Mouse (Mus musculus): Measurements from ENCODE around the gene Trnp1. TPM values are rescaled to one million over a fixed set of nuclear protein-coding genes. Genes with fewer than 3 reads are reported as not detected.

The Trnp1 gene
- polyA plus RNA-seq, 1 experiment: 0.22 TPM

DNA sequence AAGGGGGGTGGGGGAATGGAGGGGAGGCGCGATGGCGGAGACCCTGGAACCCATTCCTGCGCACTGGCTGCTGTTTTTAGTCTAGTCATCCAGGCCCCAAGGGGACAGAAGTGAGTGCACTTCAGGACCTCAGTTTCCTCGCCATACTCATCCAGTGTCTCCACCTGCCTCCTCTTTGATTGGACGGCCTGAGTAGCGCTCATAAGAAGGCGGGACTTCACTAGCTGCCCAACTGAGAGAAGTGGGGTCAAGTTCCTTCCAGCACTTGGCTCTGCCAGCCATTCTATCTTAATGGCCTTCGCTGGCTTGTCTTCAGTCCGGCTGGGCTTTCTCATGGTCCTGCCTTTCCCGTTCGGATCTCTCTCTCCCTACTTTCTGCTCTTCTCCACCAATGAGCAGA is 29.2 kb downstream of the Trnp1 start:
- H3K9me3 ChIP-seq: peaks cover 4% of the 10 kb centered on the region; the same call in 1 of the 2 replicates
- no peak overlapping the region for H3K4me3 ChIP-seq (replicated peaks)
- peaks cover 23% of the 10 kb centered on the region for H3K4me1 ChIP-seq
- TF ChIP-seq GATA1 (IDR thresholded peaks at IDR 0.05; ENCODE audit: borderline replicate concordance, low read length) (no peak), FLI1 (IDR thresholded peaks at IDR 0.05; ENCODE audit: low read length) (no peak)
- peaks cover 39% of the 10 kb centered on the region for H3K27me3 ChIP-seq (replicated peaks)
- H3K36me3 ChIP-seq (replicated peaks; ENCODE audit: low read length): no peaks in the 10 kb centered on the region

DNA sequence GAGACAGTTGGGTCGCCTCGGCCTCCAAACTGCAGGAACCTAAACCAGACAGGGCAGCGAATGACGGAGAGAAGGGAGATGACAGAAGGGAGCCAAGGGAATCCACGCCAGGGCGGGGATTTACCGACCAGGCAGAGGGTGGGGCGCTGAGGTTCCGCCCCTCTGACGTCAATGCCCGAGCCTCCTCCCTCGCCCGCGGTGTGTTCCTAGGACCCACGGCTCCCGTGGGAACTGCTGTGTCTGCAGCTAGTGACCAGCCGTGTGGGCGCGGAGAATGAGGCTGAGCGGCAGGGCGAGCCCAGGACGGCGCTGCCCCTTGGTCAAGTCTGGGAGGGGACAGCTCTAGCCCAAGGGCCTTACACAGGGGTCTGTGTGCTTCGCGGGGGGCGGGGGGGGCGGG is 30.3 kb downstream of the Trnp1 start:
- H3K4me1 ChIP-seq: peaks cover 33% of the 10 kb centered on the region
- TF ChIP-seq FLI1 (IDR thresholded peaks at IDR 0.05; ENCODE audit: low read length) (no peak), GATA1 (IDR thresholded peaks at IDR 0.05; ENCODE audit: borderline replicate concordance, low read length) (no peak)

DNA sequence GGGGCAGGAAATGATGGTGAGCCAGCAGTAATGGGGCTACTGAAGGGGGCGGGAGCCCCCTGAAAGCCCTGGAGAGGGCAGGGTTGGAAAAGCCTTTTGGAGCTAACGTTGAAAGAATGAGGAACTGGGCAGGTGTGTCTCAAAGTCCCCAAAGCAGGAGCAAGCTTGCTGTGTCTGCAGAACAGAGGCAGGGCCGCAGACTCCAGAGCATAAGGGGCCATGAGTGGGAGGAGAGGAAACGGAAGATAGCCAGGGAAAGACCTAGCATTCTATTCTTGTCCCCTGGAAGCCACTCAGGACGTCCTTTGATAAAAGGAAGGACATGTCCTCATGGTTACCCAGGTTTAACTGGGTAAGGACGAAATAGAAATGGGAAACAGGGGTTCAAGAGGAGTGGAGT is 35.2 kb downstream of the Trnp1 start:
- Histone ChIP-seq H3K36me3 (replicated peaks; ENCODE audit: low read length) (no peaks in the 10 kb centered on the region), H3K4me3 (replicated peaks) (peak overlapping the region; percentile 78), H3K27me3 (replicated peaks) (peaks cover 14% of the 10 kb centered on the region), H3K4me1 (peaks cover 46% of the 10 kb centered on the region), H3K9me3 (no peaks in the 10 kb centered on the region)
- TF ChIP-seq GATA1 (IDR thresholded peaks at IDR 0.05; ENCODE audit: borderline replicate concordance, low read length): no peak
- TF ChIP-seq FLI1 (IDR thresholded peaks at IDR 0.05; ENCODE audit: low read length): no peak

More for the DNA sequence above, 30.3 kb downstream of the Trnp1 start:
- peaks cover 4% of the 10 kb centered on the region; the same call in 1 of the 2 replicates for H3K9me3 ChIP-seq
- H3K36me3 ChIP-seq (replicated peaks; ENCODE audit: low read length): no peaks in the 10 kb centered on the region
- H3K27me3 ChIP-seq (replicated peaks): peaks cover 33% of the 10 kb centered on the region
- peak overlapping the region; percentile 91 for H3K4me3 ChIP-seq (replicated peaks)

DNA sequence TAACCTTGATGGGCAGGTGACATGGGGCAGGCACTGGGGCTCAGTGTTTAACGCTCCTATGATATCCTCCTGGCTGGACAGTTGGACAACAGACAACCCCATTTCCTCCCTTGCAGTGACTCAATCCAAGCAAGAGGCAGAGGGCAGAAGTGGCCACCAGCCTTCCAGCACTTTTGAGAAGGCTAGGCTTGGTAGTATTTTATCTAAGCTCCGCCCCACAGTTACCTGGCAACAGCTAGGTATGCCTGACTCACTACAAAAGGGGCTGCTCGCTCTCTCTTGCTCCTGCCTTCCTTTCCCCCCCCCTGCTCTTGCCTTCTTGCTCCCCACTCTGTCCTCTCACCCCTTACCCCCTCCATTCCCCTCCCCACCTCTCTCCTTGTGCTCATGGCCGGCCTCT is 37.0 kb downstream of the Trnp1 start:
- H3K36me3 ChIP-seq (replicated peaks; ENCODE audit: low read length): no peaks in the 10 kb centered on the region
- no peaks in the 10 kb centered on the region for H3K9me3 ChIP-seq
- H3K27me3 ChIP-seq (replicated peaks): peaks cover 9% of the 10 kb centered on the region
- peak overlapping the region; percentile 50 for H3K4me3 ChIP-seq (replicated peaks)
- peaks cover 43% of the 10 kb centered on the region for H3K4me1 ChIP-seq
- TF ChIP-seq FLI1 (IDR thresholded peaks at IDR 0.05; ENCODE audit: low read length) (no peak), GATA1 (IDR thresholded peaks at IDR 0.05; ENCODE audit: borderline replicate concordance, low read length) (no peak)

DNA sequence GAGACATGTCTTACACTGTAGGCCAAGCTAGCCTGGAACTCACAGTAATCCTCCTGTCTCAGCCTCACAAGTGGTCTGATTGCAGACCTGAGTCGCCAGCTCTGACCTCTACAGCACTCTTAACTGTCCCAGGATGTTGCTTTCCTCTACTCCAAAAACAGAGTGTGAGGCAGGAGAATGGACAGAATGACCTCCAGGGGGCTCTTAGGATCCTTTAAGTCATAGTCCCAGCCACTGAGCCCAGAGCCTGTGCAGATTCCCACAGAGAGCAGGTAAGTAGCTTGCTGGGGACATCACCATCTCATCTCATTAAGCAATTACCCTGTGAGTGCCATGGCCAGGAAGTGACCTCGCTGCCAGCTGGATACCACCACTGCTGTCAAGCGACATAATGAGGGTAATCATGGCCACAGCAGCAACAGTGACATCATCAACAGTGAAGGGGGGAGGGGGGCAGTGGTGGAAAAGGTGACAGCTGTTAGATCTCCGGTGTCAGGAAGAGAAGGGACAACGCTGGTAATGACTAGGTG is 37.5 kb downstream of the Trnp1 start:
- peak overlapping the region; percentile 50 for H3K4me3 ChIP-seq (replicated peaks)
- H3K27me3 ChIP-seq (replicated peaks): peaks cover 12% of the 10 kb centered on the region
- no peaks in the 10 kb centered on the region for H3K9me3 ChIP-seq
- no peaks in the 10 kb centered on the region for H3K36me3 ChIP-seq (replicated peaks; ENCODE audit: low read length)
- H3K4me1 ChIP-seq: peaks cover 43% of the 10 kb centered on the region
- TF ChIP-seq GATA1 (IDR thresholded peaks at IDR 0.05; ENCODE audit: borderline replicate concordance, low read length) (no peak), FLI1 (IDR thresholded peaks at IDR 0.05; ENCODE audit: low read length) (no peak)

DNA sequence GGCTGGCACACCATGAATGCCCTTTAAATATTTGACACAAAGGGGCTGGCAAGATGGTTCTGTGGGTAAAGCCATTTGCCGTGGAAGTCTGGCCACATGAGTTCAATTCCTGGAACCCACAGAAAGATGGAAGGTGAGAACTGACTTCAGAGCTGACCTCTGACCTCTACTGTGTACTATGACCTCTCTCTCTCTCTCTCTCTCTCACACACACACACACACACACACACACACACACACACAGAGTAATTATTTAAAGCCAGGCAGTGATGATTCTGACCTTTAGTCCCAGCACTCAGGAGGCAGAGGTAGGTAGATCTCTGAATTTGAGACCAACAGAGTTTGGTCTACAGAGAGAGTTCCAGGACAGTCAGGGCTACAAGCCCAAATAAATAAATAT is 38.3 kb downstream of the Trnp1 start:
- H3K4me3 ChIP-seq (replicated peaks): no peak overlapping the region
- H3K4me1 ChIP-seq: peaks cover 43% of the 10 kb centered on the region
- H3K27me3 ChIP-seq (replicated peaks): peaks cover 10% of the 10 kb centered on the region
- no peak for TF ChIP-seq GATA1 (IDR thresholded peaks at IDR 0.05; ENCODE audit: borderline replicate concordance, low read length)
- no peak for TF ChIP-seq FLI1 (IDR thresholded peaks at IDR 0.05; ENCODE audit: low read length)
- H3K36me3 ChIP-seq (replicated peaks; ENCODE audit: low read length): no peaks in the 10 kb centered on the region
- H3K9me3 ChIP-seq: no peaks in the 10 kb centered on the region

DNA sequence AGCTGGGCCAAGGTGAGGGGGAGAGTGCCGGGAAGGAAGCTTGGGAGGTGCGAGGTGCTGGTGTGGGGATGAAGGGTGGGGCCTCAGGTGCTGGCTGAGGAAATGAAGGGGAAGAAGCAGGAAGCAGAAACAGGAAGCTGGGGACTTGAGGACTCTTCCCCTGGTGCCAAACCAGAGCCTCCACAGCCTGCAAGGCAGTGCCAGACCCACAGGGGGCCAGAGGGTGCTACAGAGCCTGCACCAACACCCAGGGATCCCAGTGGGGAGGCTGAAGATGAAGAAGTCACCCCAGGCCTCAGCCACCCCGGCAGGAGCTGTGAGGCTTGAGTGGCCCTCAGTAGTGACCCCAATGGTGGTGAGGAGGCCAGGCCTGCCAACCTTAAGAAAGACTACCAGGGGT is 40.3 kb downstream of the Trnp1 start:
- Histone ChIP-seq H3K4me3 (replicated peaks) (no peak overlapping the region), H3K9me3 (no peaks in the 10 kb centered on the region), H3K36me3 (replicated peaks; ENCODE audit: low read length) (no peaks in the 10 kb centered on the region), H3K4me1 (peaks cover 30% of the 10 kb centered on the region), H3K27me3 (replicated peaks) (peaks cover 14% of the 10 kb centered on the region)
- TF ChIP-seq FLI1 (IDR thresholded peaks at IDR 0.05; ENCODE audit: low read length): no peak
- TF ChIP-seq GATA1 (IDR thresholded peaks at IDR 0.05; ENCODE audit: borderline replicate concordance, low read length): no peak

DNA sequence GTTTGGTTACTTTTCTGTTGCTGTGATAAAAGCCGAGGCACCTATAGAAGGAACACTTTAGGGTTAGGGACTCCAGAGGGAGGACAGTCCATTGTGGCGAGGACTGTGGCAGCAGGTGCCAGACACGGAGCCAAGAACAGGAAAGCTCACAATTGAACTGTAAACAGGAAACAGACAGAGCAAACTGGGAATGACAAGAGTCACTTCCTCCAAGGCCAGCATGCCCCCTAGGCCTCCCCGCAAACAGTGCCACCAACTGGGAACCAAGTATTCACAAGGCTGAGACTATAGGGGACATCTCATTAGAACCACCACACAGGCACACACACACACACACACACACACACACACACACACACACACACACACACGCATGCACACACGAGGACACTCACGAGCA is 45.9 kb downstream of the Trnp1 start:
- Histone ChIP-seq H3K27me3 (replicated peaks) (peaks cover 34% of the 10 kb centered on the region), H3K9me3 (no peaks in the 10 kb centered on the region), H3K4me3 (replicated peaks) (no peak overlapping the region), H3K4me1 (peaks cover 22% of the 10 kb centered on the region), H3K36me3 (replicated peaks; ENCODE audit: low read length) (no peaks in the 10 kb centered on the region)
- TF ChIP-seq FLI1 (IDR thresholded peaks at IDR 0.05; ENCODE audit: low read length) (no peak), GATA1 (IDR thresholded peaks at IDR 0.05; ENCODE audit: borderline replicate concordance, low read length) (no peak)

DNA sequence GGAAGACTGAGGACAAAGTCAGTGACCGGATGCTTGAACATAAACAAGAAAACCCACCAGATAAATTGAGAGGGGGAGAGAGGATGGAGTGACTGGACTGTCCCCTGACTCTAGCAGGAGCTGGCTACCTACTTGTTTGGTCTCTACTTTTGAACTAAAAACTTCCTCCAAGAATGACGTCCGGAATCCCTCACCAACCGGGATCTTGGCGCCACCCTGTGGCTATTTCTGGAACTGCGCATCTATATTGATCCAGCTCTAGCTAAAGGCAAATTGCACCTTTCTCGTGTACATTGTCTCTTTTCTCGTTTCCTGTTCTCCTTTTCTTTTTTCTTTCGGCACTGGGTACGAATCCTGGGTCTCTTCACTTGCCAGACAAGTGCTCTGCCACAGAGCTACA is 46.8 kb downstream of the Trnp1 start:
- TF ChIP-seq GATA1 (IDR thresholded peaks at IDR 0.05; ENCODE audit: borderline replicate concordance, low read length): no peak
- no peak for TF ChIP-seq FLI1 (IDR thresholded peaks at IDR 0.05; ENCODE audit: low read length)
- Histone ChIP-seq H3K36me3 (replicated peaks; ENCODE audit: low read length) (no peaks in the 10 kb centered on the region), H3K4me1 (peaks cover 25% of the 10 kb centered on the region), H3K9me3 (peaks cover 3% of the 10 kb centered on the region), H3K27me3 (replicated peaks) (peaks cover 39% of the 10 kb centered on the region), H3K4me3 (replicated peaks) (peak overlapping the region; percentile 59)

DNA sequence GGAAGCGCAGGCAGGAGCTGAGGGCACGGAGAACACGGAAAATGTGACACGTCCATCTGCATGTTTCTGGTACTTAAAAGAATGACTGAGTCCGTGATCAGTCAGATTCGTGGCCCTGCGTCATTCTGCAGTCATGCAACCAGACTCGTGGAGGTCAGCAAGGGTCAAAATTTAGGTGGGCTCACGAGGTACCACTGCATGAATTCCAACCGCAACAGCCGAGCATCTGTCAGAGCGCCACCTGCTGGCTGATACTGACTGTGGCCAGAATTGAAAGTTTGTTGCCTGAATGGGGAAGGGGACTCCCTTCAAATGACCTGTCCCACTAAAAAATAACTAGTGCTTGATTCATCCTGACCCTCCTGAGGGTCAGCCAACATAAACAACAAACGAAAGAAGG is 48.6 kb downstream of the Trnp1 start:
- Histone ChIP-seq H3K4me3 (replicated peaks) (no peak overlapping the region), H3K4me1 (peaks cover 25% of the 10 kb centered on the region), H3K36me3 (replicated peaks; ENCODE audit: low read length) (no peaks in the 10 kb centered on the region), H3K9me3 (peaks cover 11% of the 10 kb centered on the region), H3K27me3 (replicated peaks) (peaks cover 43% of the 10 kb centered on the region)
- TF ChIP-seq GATA1 (IDR thresholded peaks at IDR 0.05; ENCODE audit: borderline replicate concordance, low read length) (no peak), FLI1 (IDR thresholded peaks at IDR 0.05; ENCODE audit: low read length) (no peak)

All from megakaryocyte, embryonic 14.5 days (primary cell).